In the genomic region with DNA sequence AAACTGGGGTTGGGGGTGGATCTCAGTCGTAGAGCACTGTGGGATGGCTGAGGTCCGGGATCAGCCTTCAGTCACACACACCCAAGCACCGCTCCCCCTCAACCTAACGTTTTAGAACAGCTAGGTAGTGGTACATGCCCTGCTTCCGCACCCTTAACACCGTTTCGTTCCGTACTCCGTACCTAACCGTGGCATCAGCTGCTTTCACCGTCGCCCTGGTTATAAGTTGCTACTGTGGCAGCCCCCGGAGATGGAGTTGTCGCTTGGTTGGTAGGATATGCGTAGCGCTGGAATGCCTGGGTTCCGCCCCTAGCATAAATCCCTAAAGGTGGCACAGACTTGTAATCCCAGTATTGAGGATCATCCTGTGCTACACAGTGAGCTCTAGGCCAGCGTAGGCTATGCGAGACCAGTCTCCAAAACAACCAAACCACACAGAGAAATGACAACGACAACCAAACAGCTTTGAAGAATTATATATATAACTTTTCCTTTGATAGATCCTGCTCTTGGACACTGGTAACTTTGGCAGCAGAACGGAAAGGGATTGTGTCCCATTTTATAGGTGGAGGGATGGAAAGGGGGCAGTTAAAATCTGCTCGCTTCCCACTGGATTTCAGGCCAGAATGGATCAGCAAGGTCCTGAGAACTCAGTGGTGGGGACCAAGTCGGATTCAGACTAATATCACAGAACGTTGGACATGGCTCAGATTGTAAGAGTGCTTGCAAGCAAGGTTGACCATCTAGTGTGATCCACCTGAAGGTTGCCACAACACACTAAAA, we compare ENCODE assay signal across 8 mouse cellular contexts. TPM values are rescaled to one million over a fixed set of nuclear protein-coding genes. Genes with fewer than 3 reads are reported as not detected.
DNase-seq lines count a peak whose midpoint lies in the region; ATAC-seq and TF ChIP-seq lines count a peak whose summit lies in the region.

A gene (minus strand): TSS at position 207 of the 783 bp plus-strand sequence.

- peak within 1 kb of the TSS; percentile 90 for H3K4me2 ChIP-seq in CH12.LX (ENCODE audit: insufficient read depth, low read depth, poor library complexity, severe bottlenecking)
- H3K4me2 ChIP-seq in heart, postnatal 0 days (ENCODE audit: low read depth, low read length) = peak within 1 kb of the TSS; percentile 98
- peak within 1 kb of the TSS; percentile 81 for H3K4me2 ChIP-seq in limb, embryonic 11.5 days (ENCODE audit: low read depth, severe bottlenecking)
- peak within 1 kb of the TSS; percentile 65 for H3K4me2 ChIP-seq in midbrain, embryonic 16.5 days (ENCODE audit: low read length)

- DNase-seq in frontal cortex, postnatal 36 days (ENCODE audit: low spot score in 2 of 2) = peak; percentile 8 to 13
- DNase-seq in frontal cortex, postnatal 25 days (ENCODE audit: low spot score in 2 of 2) = no peak
- no peak for DNase-seq in CH12.LX (ENCODE audit: extremely low read depth)
- DNase-seq in c-Kit-positive CD71-positive TER-119-negative erythroid progenitor cells, embryonic 14.5 days (ENCODE audit: low read depth) = peak; percentile 11
- DNase-seq in heart, postnatal 0 days (ENCODE audit: low spot score) = no peak
- DNase-seq in limb, embryonic 11.5 days (ENCODE audit: low spot score) = peak; percentile 31
- no peak for DNase-seq in gastrocnemius, postnatal 25 days

- ATAC-seq in heart, postnatal 0 days (ENCODE audit: insufficient read depth, low read depth) = no peak
- ATAC-seq in limb, embryonic 11.5 days (ENCODE audit: insufficient number of reproducible peaks, low FRiP score, low TSS enrichment, low read depth) = no peak
- peak; percentile 15; the same call in 1 of the 2 replicates for ATAC-seq in midbrain, embryonic 16.5 days

- no peak for TF ChIP-seq RAD21 in CH12.LX (IDR thresholded peaks at IDR 0.05; ENCODE audit: low read depth, low read length)

- TF ChIP-seq EP300 in CH12.LX (IDR thresholded peaks at IDR 0.05; ENCODE audit: low read length) = no peak
- TF ChIP-seq EP300 in heart, postnatal 0 days (IDR thresholded peaks at IDR 0.05; ENCODE audit: low read depth) = no peak

- dilution Hi-C loops in CH12.LX (cut with MboI; ENCODE audit: extremely low pct_ligation_motif_present, extremely low pct_unique_long_range_greater_than_20kb, low sequenced_read_pairs) = no loop called here

- TF ChIP-seq CTCF in CH12.LX (conservative IDR thresholded peaks at IDR 0.05 in 1 of 2, IDR thresholded peaks at IDR 0.05 in 1 of 2; ENCODE audit: low read depth in 2 of 2, low read length in 2 of 2) = no peak
- TF ChIP-seq CTCF in heart, postnatal 0 days (IDR thresholded peaks at IDR 0.05; ENCODE audit: low read depth) = no peak

- no peaks in the 10 kb centered on the region for H3K79me2 ChIP-seq in CH12.LX (replicated peaks; ENCODE audit: control insufficient read depth, extremely low read depth, insufficient read depth, poor library complexity, severe bottlenecking)

- H3K9me3 ChIP-seq in CH12.LX (replicated peaks; ENCODE audit: low read length) = no peaks in the 10 kb centered on the region
- H3K9me3 ChIP-seq in heart, postnatal 0 days (replicated peaks; ENCODE audit: control insufficient read depth, low read length) = no peaks in the 10 kb centered on the region
- no peaks in the 10 kb centered on the region for H3K9me3 ChIP-seq in limb, embryonic 11.5 days (ENCODE audit: control insufficient read depth, low read length)
- no peaks in the 10 kb centered on the region for H3K9me3 ChIP-seq in midbrain, embryonic 16.5 days (replicated peaks; ENCODE audit: control insufficient read depth, low read length, poor library complexity, severe bottlenecking)

- no peak within 1 kb of the TSS for H3K27ac ChIP-seq in CH12.LX (ENCODE audit: insufficient read depth, low read depth)
- H3K27ac ChIP-seq in heart, postnatal 0 days (ENCODE audit: low read depth) = peak within 1 kb of the TSS; percentile 75
- no peak within 1 kb of the TSS for H3K27ac ChIP-seq in limb, embryonic 11.5 days (replicated peaks; ENCODE audit: low read depth, low read length)
- H3K27ac ChIP-seq in midbrain, embryonic 16.5 days (ENCODE audit: low read length) = peak within 1 kb of the TSS; percentile 5; the same call in 1 of the 2 replicates

- peak within 1 kb of the TSS; percentile 59 to 70 (median 64) for H3K4me3 ChIP-seq in CH12.LX (replicated peaks in 1 of 3; ENCODE audit: low read depth in 2 of 3, low read length in 2 of 3, poor library complexity in 1 of 3)
- peak within 1 kb of the TSS; percentile 75 for H3K4me3 ChIP-seq in heart, postnatal 0 days (ENCODE audit: low read depth, low read length)
- H3K4me3 ChIP-seq in limb, embryonic 11.5 days (ENCODE audit: low read depth, low read length) = peak within 1 kb of the TSS; percentile 44
- H3K4me3 ChIP-seq in midbrain, embryonic 16.5 days (ENCODE audit: low read depth, low read length) = peak within 1 kb of the TSS; percentile 45

- no peak for TF ChIP-seq POLR2A in CH12.LX (IDR thresholded peaks at IDR 0.05; ENCODE audit: low read depth, low read length)

- H3K4me1 ChIP-seq in CH12.LX (ENCODE audit: control insufficient read depth in 1 of 2, insufficient read depth in 2 of 2) = peaks cover 3 to 9% of the 10 kb centered on the region in 2 experiments; a peak in 3 of 4 replicates
- H3K4me1 ChIP-seq in heart, postnatal 0 days (ENCODE audit: control insufficient read depth, insufficient read depth) = no peaks in the 10 kb centered on the region
- no peaks in the 10 kb centered on the region; the same call in 1 of the 2 replicates for H3K4me1 ChIP-seq in limb, embryonic 11.5 days (ENCODE audit: control insufficient read depth, insufficient read depth, low read length)
- H3K4me1 ChIP-seq in midbrain, embryonic 16.5 days (ENCODE audit: control insufficient read depth, insufficient read depth, low read length) = peaks cover 9% of the 10 kb centered on the region

- H3K36me3 ChIP-seq in CH12.LX (replicated peaks in 1 of 2; ENCODE audit: control insufficient read depth in 1 of 2, insufficient read depth in 1 of 2, low read length in 1 of 2) = no peaks in the 10 kb centered on the region
- no peaks in the 10 kb centered on the region for H3K36me3 ChIP-seq in heart, postnatal 0 days (replicated peaks; ENCODE audit: control insufficient read depth, insufficient read depth, low read length)
- no peaks in the 10 kb centered on the region for H3K36me3 ChIP-seq in limb, embryonic 11.5 days (ENCODE audit: control insufficient read depth, insufficient read depth, low read length)
- no peaks in the 10 kb centered on the region for H3K36me3 ChIP-seq in midbrain, embryonic 16.5 days (ENCODE audit: control insufficient read depth, insufficient read depth, low read length)

- H3K9ac ChIP-seq in CH12.LX (ENCODE audit: insufficient read depth, low read depth) = peak within 1 kb of the TSS; percentile 62
- H3K9ac ChIP-seq in heart, postnatal 0 days (replicated peaks; ENCODE audit: low read depth, low read length) = peak within 1 kb of the TSS; percentile 79
- H3K9ac ChIP-seq in limb, embryonic 11.5 days (ENCODE audit: low read length) = peak within 1 kb of the TSS; percentile 62
- H3K9ac ChIP-seq in midbrain, embryonic 16.5 days (ENCODE audit: low read depth, low read length) = peak within 1 kb of the TSS; percentile 63

- WGBS in heart, postnatal 0 days = 4% methylated on average over 24 of the region's 24 CpGs
- 5% methylated on average over 24 of the region's 24 CpGs for WGBS in limb, embryonic 11.5 days
- 6% methylated on average over 24 of the region's 24 CpGs for WGBS in midbrain, embryonic 16.5 days

- in situ Hi-C loops in CH12.LX (cut with MboI; ENCODE audit: low pct_ligation_motif_present, low pct_unique_long_range_greater_than_20kb, low sequenced_read_pairs) = loop anchor here (5.0 kb wide), 2 partner anchors 64 to 229 kb away; no protein-coding TSS in a partner anchor

- no peaks in the 10 kb centered on the region for H3K27me3 ChIP-seq in CH12.LX (replicated peaks)
- no peaks in the 10 kb centered on the region for H3K27me3 ChIP-seq in heart, postnatal 0 days (ENCODE audit: control insufficient read depth, insufficient read depth, low read length)
- H3K27me3 ChIP-seq in limb, embryonic 11.5 days (ENCODE audit: control insufficient read depth, insufficient read depth, low read length) = no peaks in the 10 kb centered on the region
- peaks cover 4% of the 10 kb centered on the region; the same call in 1 of the 2 replicates for H3K27me3 ChIP-seq in midbrain, embryonic 16.5 days (ENCODE audit: control insufficient read depth, insufficient read depth, low read depth, low read length)

TF ChIP-seq in CH12.LX, 34 proteins besides CTCF, POLR2A, EP300 and RAD21:
- TF ChIP-seq POLR2AphosphoS2 (IDR thresholded peaks at IDR 0.05; ENCODE audit: low read depth, low read length) = no peak
- no peak for TF ChIP-seq ZMIZ1 (IDR thresholded peaks at IDR 0.05; ENCODE audit: low read depth, low read length)
- TF ChIP-seq USF2 (conservative IDR thresholded peaks at IDR 0.05; ENCODE audit: low read depth, low read length) = no peak
- no peak for TF ChIP-seq TBP (conservative IDR thresholded peaks at IDR 0.05; ENCODE audit: low read depth, low read length)
- no peak for TF ChIP-seq USF1 (IDR thresholded peaks at IDR 0.05; ENCODE audit: low read depth, low read length)
- no peak for TF ChIP-seq MXI1 (IDR thresholded peaks at IDR 0.05; ENCODE audit: low read depth, low read length)
- no peak for TF ChIP-seq JUND (conservative IDR thresholded peaks at IDR 0.05; ENCODE audit: low read depth, low read length)
- TF ChIP-seq IRF4 (IDR thresholded peaks at IDR 0.05; ENCODE audit: low read depth, low read length) = no peak
- no peak for TF ChIP-seq UBTF (IDR thresholded peaks at IDR 0.05; ENCODE audit: low read depth, low read length)
- no peak for TF ChIP-seq MYC (IDR thresholded peaks at IDR 0.05; ENCODE audit: low read depth, low read length)
- no peak for TF ChIP-seq KAT2A (IDR thresholded peaks at IDR 0.05; ENCODE audit: insufficient replicate concordance, low read length)
- no peak for TF ChIP-seq NRF1 (IDR thresholded peaks at IDR 0.05; ENCODE audit: low read depth, low read length)
- TF ChIP-seq ELF1 (IDR thresholded peaks at IDR 0.05; ENCODE audit: low read depth, low read length) = no peak
- no peak for TF ChIP-seq PAX5 (IDR thresholded peaks at IDR 0.05; ENCODE audit: low read length)
- TF ChIP-seq GABPA (IDR thresholded peaks at IDR 0.05; ENCODE audit: insufficient replicate concordance, low read depth, low read length) = no peak
- TF ChIP-seq CHD2 (IDR thresholded peaks at IDR 0.05; ENCODE audit: low read length) = no peak

RNA-seq across cellular contexts. Expression of the gene that starts here (rescaled TPM):
- 11.5 and 15.6 TPM in 2 replicates for total RNA-seq in CH12.LX (2012; rRNA removed)
- 24.7 and 28.9 TPM in 2 replicates for total RNA-seq in CH12.LX (2014; rRNA removed)
- polyA plus RNA-seq in CH12.LX (2012; ENCODE audit: insufficient read length, low read depth) = 15.7 and 17.4 TPM in 2 replicates
- 10.4 and 10.7 TPM in 2 replicates for total RNA-seq in heart, postnatal 0 days (2014; rRNA removed; ENCODE audit: low replicate concordance)
- polyA plus RNA-seq in heart, postnatal 0 days (2015; fragmentation: Nextera tagmentation; extraction: Ambion mirVana) = 2.1 and 2.5 TPM in 2 replicates
- polyA plus RNA-seq in limb, embryonic 11.5 days (2014; fragmentation: Nextera tagmentation; extraction: Ambion mirVana) = 13.0 and 15.6 TPM in 2 replicates
- 3.5 and 4.1 TPM in 2 replicates for polyA plus RNA-seq in midbrain, embryonic 16.5 days (2015; fragmentation: Nextera tagmentation; extraction: Ambion mirVana)
- 1 to 10 TPM; 5.4 to 6.8 TPM for total RNA-seq in gastrocnemius, postnatal 25 days (2021)

Comparison
In these comparisons a context has a peak if more than half of its experiments do, and no peak if none do; other contexts are left out.
1. DNase-seq: peak in frontal cortex, postnatal 36 days (2 of 2), c-Kit-positive CD71-positive TER-119-negative erythroid progenitor cells, embryonic 14.5 days (single experiment) and limb, embryonic 11.5 days (single experiment); none in frontal cortex, postnatal 25 days (0 of 2), CH12.LX (single experiment), heart, postnatal 0 days (single experiment) and gastrocnemius, postnatal 25 days (single experiment).
2. H3K27ac ChIP-seq: peak in heart, postnatal 0 days (single experiment) and midbrain, embryonic 16.5 days (single experiment); none in CH12.LX (single experiment) and limb, embryonic 11.5 days (single experiment).
3. Peak in every context shown above with its lines, with median percentiles within 50 percentile points of each other: H3K4me2 ChIP-seq, H3K4me3 ChIP-seq and H3K9ac ChIP-seq.